Mouse (Mus musculus) stomach, embryonic 15.5 days (tissue): ENCODE results near the gene Man1c1. TPM values are rescaled to one million over a fixed set of nuclear protein-coding genes. Genes with fewer than 3 reads are reported as not detected.

Experiments
- ATAC-seq: fragments of 200-750 bp; cut with Nextera tagmentation; 2 replicates; pipeline ENCODE4 v1.8.0; 2017; ENCODE audit warnings: low read depth, moderate number of reproducible peaks, moderate TSS enrichment; ENCODE audit not compliant: insufficient read depth, low FRiP score
- H3K27ac ChIP-seq: fragments of 300-500 bp; sonication (generic); 2 replicates; pipeline ENCODE4 v1.5.1; 2015; ENCODE audit warnings: mild to moderate bottlenecking, inconsistent platforms
- H3K27me3 ChIP-seq: fragments of 300-500 bp; sonication (generic); replicated peaks from 2 replicates; pipeline ENCODE4 v1.6.1; 2015; ENCODE audit warnings: inconsistent platforms
- H3K36me3 ChIP-seq: fragments of 300-500 bp; sonication (generic); 2 replicates; pipeline ENCODE4 v1.6.1; 2015; ENCODE audit warnings: inconsistent platforms
- H3K4me1 ChIP-seq: fragments of 300-500 bp; sonication (generic); 2 replicates; pipeline ENCODE4 v1.6.1; 2015; ENCODE audit warnings: inconsistent platforms
- H3K4me2 ChIP-seq: fragments of 300-500 bp; sonication (generic); 2 replicates; pipeline ENCODE4 v1.6.1; 2015; ENCODE audit warnings: mild to moderate bottlenecking, inconsistent platforms
- H3K4me3 ChIP-seq: fragments of 300-500 bp; sonication (generic); replicated peaks from 2 replicates; pipeline ENCODE4 v1.5.1; 2015; ENCODE audit warnings: inconsistent platforms
- H3K9ac ChIP-seq: fragments of 300-500 bp; sonication (generic); 2 replicates; pipeline ENCODE4 v1.6.1; 2015; ENCODE audit warnings: inconsistent platforms
- H3K9me3 ChIP-seq: fragments of 300-500 bp; sonication (generic); 2 replicates; pipeline ENCODE4 v1.6.1; 2016; ENCODE audit warnings: inconsistent platforms
- WGBS: fragments of 180-500 bp; shearing (Covaris S2); methylation state at CpG from one replicate; pipeline ENCODE4 v1.1.7; 2015; 5-methylcytosine and 5-hydroxymethylcytosine counted together
- polyA plus RNA-seq: library from polyadenylated mRNA; unstranded; fragments of >200 nt; fragmentation: Nextera tagmentation; extraction: Ambion mirVana; gene quantifications from 2 replicates; pipeline ENCODE4 v1.2.1, GENCODE M21; 2015

Man1c1 gene
- polyA plus RNA-seq, 1 experiment from 2014 or later: 2.5 TPM

- no peaks in the 10 kb centered on the region for H3K36me3 ChIP-seq
- WGBS: 88% methylated on average over 4 of the region's 4 CpGs
- H3K9me3 ChIP-seq: no peaks in the 10 kb centered on the region
- peaks cover 13% of the 10 kb centered on the region for H3K4me1 ChIP-seq
- H3K4me2 ChIP-seq: no peak overlapping the region
- ATAC-seq: no peak
- no peaks in the 10 kb centered on the region for H3K27me3 ChIP-seq
- no peak overlapping the region for H3K4me3 ChIP-seq
- no peak overlapping the region for H3K27ac ChIP-seq
- no peak overlapping the region for H3K9ac ChIP-seq
Observed at GRCm38 (mm10) chr4:134740186-134740585, 36.1 kb upstream of the Man1c1 start.

- H3K27me3 ChIP-seq: no peaks in the 10 kb centered on the region
- H3K36me3 ChIP-seq: no peaks in the 10 kb centered on the region
- 76% methylated on average over 3 of the region's 3 CpGs for WGBS
- ATAC-seq: no peak
- H3K9ac ChIP-seq: no peak overlapping the region
- H3K4me3 ChIP-seq: no peak overlapping the region
- peaks cover 17% of the 10 kb centered on the region for H3K4me1 ChIP-seq
- H3K4me2 ChIP-seq: no peak overlapping the region
- H3K9me3 ChIP-seq: no peaks in the 10 kb centered on the region
- no peak overlapping the region for H3K27ac ChIP-seq
Observed at GRCm38 (mm10) chr4:134739530-134739929, 35.4 kb upstream of the Man1c1 start.

- Histone ChIP-seq H3K27me3 (no peaks in the 10 kb centered on the region), H3K27ac (no peak overlapping the region), H3K4me1 (peaks cover 24% of the 10 kb centered on the region), H3K36me3 (no peaks in the 10 kb centered on the region), H3K4me2 (no peak overlapping the region), H3K9me3 (no peaks in the 10 kb centered on the region), H3K9ac (no peak overlapping the region), H3K4me3 (no peak overlapping the region)
- 67% methylated on average over 14 of the region's 14 CpGs for WGBS
- no peak for ATAC-seq
Observed at GRCm38 (mm10) chr4:134737365-134737910, 33.3 kb upstream of the Man1c1 start.

DNA sequence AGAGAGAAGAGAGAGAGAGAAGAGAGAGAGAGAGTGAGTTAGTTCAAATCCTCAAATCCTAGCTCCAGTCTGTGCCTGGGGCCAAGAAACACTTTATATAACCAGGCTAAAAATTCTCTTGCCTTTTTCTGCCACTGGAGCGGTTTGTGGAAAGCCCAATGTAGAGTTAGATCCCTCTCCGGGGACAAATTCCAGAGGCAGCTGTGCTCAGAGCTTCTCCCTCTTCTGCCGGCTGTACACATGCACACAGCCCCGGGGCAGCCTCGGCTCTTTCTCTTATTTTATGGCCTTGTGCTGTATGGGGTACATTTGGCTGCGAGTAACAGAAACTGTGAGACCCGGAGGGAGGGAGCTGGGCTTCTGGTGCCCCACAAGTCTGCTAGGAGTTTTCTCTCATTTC lies 32.1 kb upstream of the Man1c1 start:
- no peak overlapping the region for H3K4me2 ChIP-seq
- peaks cover 24% of the 10 kb centered on the region for H3K4me1 ChIP-seq
- no peak for ATAC-seq
- H3K4me3 ChIP-seq: no peak overlapping the region
- H3K27me3 ChIP-seq: no peaks in the 10 kb centered on the region
- no peaks in the 10 kb centered on the region for H3K36me3 ChIP-seq
- no peak overlapping the region for H3K27ac ChIP-seq
- H3K9me3 ChIP-seq: no peaks in the 10 kb centered on the region
- H3K9ac ChIP-seq: no peak overlapping the region
- WGBS: 68% methylated on average over 7 of the region's 7 CpGs

- no peaks in the 10 kb centered on the region for H3K36me3 ChIP-seq
- peak; percentile 28 for ATAC-seq
- peak overlapping the region; percentile 85 for H3K27ac ChIP-seq
- H3K9me3 ChIP-seq: no peaks in the 10 kb centered on the region
- no peak overlapping the region for H3K4me3 ChIP-seq
- peak overlapping the region; percentile 35 for H3K4me2 ChIP-seq
- WGBS: 48% methylated on average over 9 of the region's 9 CpGs
- peaks cover 32% of the 10 kb centered on the region for H3K4me1 ChIP-seq
- no peaks in the 10 kb centered on the region for H3K27me3 ChIP-seq
- no peak overlapping the region for H3K9ac ChIP-seq
Observed at GRCm38 (mm10) chr4:134734629-134735081, 30.6 kb upstream of the Man1c1 start.

- Histone ChIP-seq H3K36me3 (no peaks in the 10 kb centered on the region), H3K9me3 (no peaks in the 10 kb centered on the region), H3K4me1 (peaks cover 32% of the 10 kb centered on the region), H3K4me2 (peak overlapping the region; percentile 35), H3K27ac (peak overlapping the region; percentile 85), H3K27me3 (no peaks in the 10 kb centered on the region), H3K9ac (no peak overlapping the region), H3K4me3 (no peak overlapping the region)
- ATAC-seq: peak; percentile 91
- 8% methylated on average over 13 of the region's 13 CpGs for WGBS
Observed at GRCm38 (mm10) chr4:134734038-134734628, 30.0 kb upstream of the Man1c1 start.

DNA sequence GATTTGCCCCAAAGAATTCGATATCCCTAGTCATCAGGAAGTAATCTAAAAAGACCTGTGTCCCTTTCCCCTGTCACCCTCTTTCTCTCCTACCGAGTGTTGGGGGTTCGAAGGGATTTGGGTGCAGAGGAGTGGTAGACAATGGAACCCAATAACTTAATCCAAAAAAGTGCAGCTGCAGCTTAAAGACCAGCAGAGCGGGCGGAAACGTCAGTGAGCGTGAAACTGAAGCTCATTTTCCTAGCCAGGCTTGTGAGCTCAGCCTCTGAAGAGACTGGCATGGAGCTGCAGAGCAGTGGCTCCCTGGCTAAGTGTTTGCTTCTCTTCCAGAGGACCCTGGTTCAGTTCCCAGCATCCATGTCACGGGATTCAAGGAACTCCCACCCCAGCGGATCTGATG lies 29.3 kb upstream of the Man1c1 start:
- Histone ChIP-seq H3K9ac (no peak overlapping the region), H3K9me3 (no peaks in the 10 kb centered on the region), H3K4me2 (no peak overlapping the region), H3K27ac (peak overlapping the region; percentile 62), H3K4me3 (no peak overlapping the region), H3K27me3 (no peaks in the 10 kb centered on the region), H3K36me3 (no peaks in the 10 kb centered on the region), H3K4me1 (peaks cover 32% of the 10 kb centered on the region)
- WGBS: 69% methylated on average over 9 of the region's 9 CpGs
- ATAC-seq: no peak

DNA sequence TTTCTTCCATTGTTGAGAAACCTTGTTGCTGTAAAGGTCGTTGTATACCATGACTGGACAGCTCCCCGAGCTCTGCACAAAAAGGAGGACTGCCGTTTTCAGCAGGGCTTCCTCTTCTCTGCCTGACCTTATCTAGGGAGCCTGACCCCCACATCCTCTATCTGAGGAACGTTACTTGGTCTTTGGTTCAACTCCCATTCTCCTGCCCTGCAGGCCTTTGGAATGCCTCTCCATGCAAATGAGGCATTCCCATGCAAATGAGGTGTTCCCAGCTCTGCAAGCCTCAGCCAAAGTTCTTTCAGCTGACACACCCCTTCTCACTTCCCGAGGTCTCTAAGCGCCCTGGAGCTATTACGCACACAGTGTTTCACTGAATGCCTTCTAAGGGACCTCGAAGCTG lies 26.0 kb upstream of the Man1c1 start:
- no peak for ATAC-seq
- H3K27me3 ChIP-seq: no peaks in the 10 kb centered on the region
- 10% methylated on average over 8 of the region's 8 CpGs for WGBS
- H3K4me3 ChIP-seq: no peak overlapping the region
- H3K4me1 ChIP-seq: peaks cover 30% of the 10 kb centered on the region
- H3K9me3 ChIP-seq: no peaks in the 10 kb centered on the region
- H3K27ac ChIP-seq: no peak overlapping the region
- H3K4me2 ChIP-seq: no peak overlapping the region
- no peak overlapping the region for H3K9ac ChIP-seq
- no peaks in the 10 kb centered on the region for H3K36me3 ChIP-seq

DNA sequence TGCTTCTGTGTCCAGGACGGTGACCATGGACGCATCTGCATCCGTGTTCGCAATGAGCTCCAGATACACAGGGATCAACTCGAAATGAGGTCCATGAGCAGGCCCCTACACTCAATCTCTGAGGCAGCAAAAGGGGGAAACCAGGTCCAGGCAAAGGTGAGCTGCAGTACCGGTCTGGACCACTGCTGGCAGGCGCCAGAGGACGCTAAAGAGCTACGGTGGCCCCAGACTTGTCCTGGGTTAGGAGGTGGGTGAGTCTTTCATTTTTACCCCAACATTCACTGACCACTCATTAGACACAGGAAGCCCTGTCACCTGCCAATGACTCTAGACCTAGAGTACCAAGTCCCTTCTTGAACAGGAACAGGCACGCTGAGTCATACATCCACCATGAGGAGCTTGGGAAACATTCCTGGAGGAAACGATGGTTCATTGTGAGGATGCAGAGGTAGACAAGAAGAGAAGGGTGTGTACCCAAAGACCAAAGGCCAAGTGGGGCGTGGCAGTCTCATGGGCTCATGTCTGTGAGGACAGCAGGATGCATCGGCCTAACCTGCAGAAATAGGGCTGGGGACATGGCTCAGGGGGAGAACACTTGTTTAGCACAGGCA lies 21.8 kb upstream of the Man1c1 start:
- H3K4me1 ChIP-seq: peaks cover 18% of the 10 kb centered on the region; the same call in 1 of the 2 replicates
- H3K27ac ChIP-seq: no peak overlapping the region
- no peaks in the 10 kb centered on the region for H3K9me3 ChIP-seq
- no peak overlapping the region for H3K9ac ChIP-seq
- ATAC-seq: no peak
- no peaks in the 10 kb centered on the region for H3K36me3 ChIP-seq
- no peaks in the 10 kb centered on the region for H3K27me3 ChIP-seq
- no peak overlapping the region for H3K4me3 ChIP-seq
- 70% methylated on average over 13 of the region's 13 CpGs for WGBS
- no peak overlapping the region for H3K4me2 ChIP-seq

DNA sequence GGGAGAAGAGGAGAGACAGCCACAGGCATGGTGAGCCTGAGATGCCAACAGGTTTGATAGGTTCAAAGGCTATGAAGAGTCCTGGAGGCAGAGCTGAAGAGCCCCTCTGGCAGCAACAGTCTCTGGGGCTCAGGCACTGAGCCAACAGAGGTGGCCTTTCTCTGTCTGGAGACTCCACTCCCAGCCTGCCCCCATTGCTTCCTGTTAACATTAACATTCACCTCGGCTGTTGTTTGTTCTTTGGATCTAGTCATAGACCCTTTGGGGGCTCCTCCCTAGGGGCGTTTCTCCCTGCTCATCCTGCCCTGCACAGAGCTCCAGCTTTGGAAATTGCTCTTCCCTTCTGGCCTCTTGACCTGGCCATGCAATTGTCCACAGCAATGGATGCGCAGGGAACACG lies 20.9 kb upstream of the Man1c1 start:
- Histone ChIP-seq H3K4me3 (no peak overlapping the region), H3K4me1 (peaks cover 9% of the 10 kb centered on the region; the same call in 1 of the 2 replicates), H3K36me3 (no peaks in the 10 kb centered on the region), H3K4me2 (no peak overlapping the region), H3K27me3 (no peaks in the 10 kb centered on the region), H3K9ac (no peak overlapping the region), H3K27ac (no peak overlapping the region; the same call in 1 of the 2 replicates), H3K9me3 (no peaks in the 10 kb centered on the region)
- WGBS: 36% methylated on average over 4 of the region's 4 CpGs
- no peak for ATAC-seq

DNA sequence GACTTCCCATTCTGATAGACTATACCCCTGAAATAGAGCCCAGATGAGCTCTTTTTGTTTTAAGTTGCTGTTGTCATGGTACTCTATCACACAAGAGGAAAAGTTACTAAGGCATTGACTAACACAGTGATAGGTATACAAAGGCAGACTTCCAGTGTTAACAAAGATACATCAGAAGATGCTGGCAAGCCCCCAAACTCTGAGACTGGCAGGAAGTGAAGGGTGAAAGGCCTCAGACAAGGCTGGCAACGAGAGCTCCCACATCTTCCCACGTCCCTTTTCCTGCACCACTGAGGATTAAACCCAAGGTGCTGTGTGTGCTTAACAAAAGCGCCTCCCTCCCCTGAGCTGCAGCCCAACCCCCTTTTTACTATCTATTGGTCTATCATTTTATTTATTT lies 19.2 kb upstream of the Man1c1 start:
- WGBS: 65% methylated on average over 3 of the region's 3 CpGs

GRCm38 (mm10) chr4:134721076-134721475 lies 17.0 kb upstream of the Man1c1 start:
- WGBS: 76% methylated on average over 6 of the region's 6 CpGs
- H3K27me3 ChIP-seq: no peaks in the 10 kb centered on the region
- H3K4me2 ChIP-seq: no peak overlapping the region
- H3K4me3 ChIP-seq: no peak overlapping the region
- H3K4me1 ChIP-seq: peaks cover 9% of the 10 kb centered on the region; the same call in 1 of the 2 replicates
- no peak overlapping the region for H3K9ac ChIP-seq
- no peaks in the 10 kb centered on the region for H3K36me3 ChIP-seq
- no peak overlapping the region for H3K27ac ChIP-seq
- no peak for ATAC-seq
- H3K9me3 ChIP-seq: no peaks in the 10 kb centered on the region

More for the DNA sequence above, 19.2 kb upstream of the Man1c1 start:
- Histone ChIP-seq H3K9ac (no peak overlapping the region), H3K36me3 (no peaks in the 10 kb centered on the region), H3K27me3 (no peaks in the 10 kb centered on the region), H3K4me2 (no peak overlapping the region), H3K4me1 (peaks cover 9% of the 10 kb centered on the region; the same call in 1 of the 2 replicates), H3K27ac (no peak overlapping the region), H3K9me3 (no peaks in the 10 kb centered on the region), H3K4me3 (no peak overlapping the region)
- ATAC-seq: no peak
